Mouse (Mus musculus): Measurements from ENCODE around the gene D630045J12Rik.

- TF ChIP-seq USF1 (IDR thresholded peaks at IDR 0.05; ENCODE audit: low read depth) (no peak), CTCF (IDR thresholded peaks at IDR 0.05; ENCODE audit: control insufficient read depth, insufficient read depth, insufficient read length) (no peak), MAX (IDR thresholded peaks at IDR 0.05) (no peak), MYOG (IDR thresholded peaks at IDR 0.05; ENCODE audit: control insufficient read depth, extremely low read depth, insufficient read length) (no peak), MYOD1 (IDR thresholded peaks at IDR 0.05; ENCODE audit: control insufficient read depth, insufficient read length, low read depth) (no peak), CEBPB (IDR thresholded peaks at IDR 0.05; ENCODE audit: low read depth) (no peak), FOSL1 (IDR thresholded peaks at IDR 0.05; ENCODE audit: insufficient read depth, low read length, poor library complexity, severe bottlenecking) (no peak)
These were observed 132.0 kb downstream of the D630045J12Rik start for GRCm38 (mm10) chr6:38121843-38122242.
